Mouse (Mus musculus) heart, postnatal 10 days (tissue): ENCODE data around the gene Btrc. TPM values are rescaled to one million over a fixed set of nuclear protein-coding genes. Genes with fewer than 3 reads are reported as not detected.
A peak's percentile ranks its signal among the peaks of the same experiment; 100 is the strongest.

Source experiments
- DNase-seq, 2 experiments: peaks; one replicate each; pipeline ENCODE4 v3.0.0; 2021
- intact Hi-C: fragments of 180-260 bp; cut with DNase I; formaldehyde crosslinking; loops from one replicate; pipeline ENCODE4 v1.15.1; 2025
- total RNA-seq, 2 experiments: library from RNA; stranded (reverse); gene quantifications; 2 replicates each; pipeline ENCODE4 v1.2.3; 2021

Gene Btrc
- total RNA-seq, 2 experiments from 2014 or later, result 22.6 to 24.9 TPM

DNA sequence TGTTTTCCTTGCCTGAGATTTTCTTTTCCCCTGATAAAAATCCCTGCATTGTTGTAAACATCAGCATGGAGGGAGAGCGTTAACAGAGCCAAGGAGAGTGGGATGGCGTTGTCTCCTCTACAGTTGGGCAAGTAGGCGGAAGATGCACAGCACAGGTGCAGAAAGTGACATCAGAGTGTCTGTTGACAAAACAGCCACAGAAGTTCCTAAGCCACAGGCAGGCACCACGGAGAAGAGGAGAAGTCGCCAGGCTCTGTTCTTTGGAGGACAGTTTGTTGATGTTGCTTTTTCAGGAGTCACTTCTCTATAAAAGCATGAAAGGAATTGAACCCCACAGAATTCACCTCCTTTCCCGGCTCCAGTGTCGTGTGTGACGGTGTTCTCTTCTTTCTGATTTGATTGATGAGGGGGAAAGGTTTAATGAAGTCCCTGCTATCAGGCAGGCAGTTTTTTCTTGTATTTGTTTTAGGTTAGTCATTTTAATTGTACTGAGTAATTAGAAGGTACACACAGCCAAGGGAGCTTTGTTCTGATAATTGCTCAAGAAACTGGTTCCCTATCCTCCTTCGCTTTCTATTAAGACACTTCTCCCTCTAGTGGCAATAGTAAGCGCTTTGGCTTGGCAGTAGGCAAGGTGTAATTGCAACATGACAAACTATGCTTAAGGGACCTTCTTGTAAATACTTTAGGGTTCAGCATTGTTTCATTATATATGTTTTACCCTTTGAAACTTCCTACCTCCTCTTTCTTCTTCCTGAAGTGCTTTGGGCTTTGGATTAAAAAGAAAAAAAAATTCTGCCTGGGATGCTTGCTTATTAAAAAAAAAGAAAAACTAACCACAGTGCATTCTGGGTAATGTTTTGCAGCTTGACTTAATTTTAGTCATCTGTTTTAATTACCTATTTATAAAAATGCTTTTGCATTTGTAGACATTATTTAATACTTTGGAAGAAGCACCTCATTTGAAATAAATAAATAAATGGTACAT lies 97.5 kb downstream of the Btrc start:
- DNase-seq, result peak in 1 of 2 experiments; percentile 41
- intact Hi-C loops, result no loop called here

DNA sequence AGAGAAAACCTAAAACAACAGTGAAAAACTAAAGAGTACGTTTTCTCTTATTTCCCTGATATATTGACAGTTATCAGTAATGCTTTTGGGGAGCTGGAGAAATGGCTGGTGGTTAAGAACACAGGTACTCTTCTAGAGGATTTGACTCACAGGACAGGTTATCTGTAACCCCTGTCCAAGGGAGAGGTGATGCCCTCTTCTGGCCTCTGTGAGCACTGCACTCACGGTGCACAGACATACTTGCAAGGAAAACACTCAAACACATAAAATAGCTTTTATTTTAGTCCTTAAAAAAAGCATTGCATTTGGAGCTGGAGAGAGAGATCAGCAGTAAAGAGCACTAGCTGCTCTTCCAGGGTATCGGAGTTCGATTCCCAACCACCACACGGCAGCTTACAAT lies 106.2 kb downstream of the Btrc start:
- DNase-seq, result no peak
- intact Hi-C loops, result no loop called here

DNA sequence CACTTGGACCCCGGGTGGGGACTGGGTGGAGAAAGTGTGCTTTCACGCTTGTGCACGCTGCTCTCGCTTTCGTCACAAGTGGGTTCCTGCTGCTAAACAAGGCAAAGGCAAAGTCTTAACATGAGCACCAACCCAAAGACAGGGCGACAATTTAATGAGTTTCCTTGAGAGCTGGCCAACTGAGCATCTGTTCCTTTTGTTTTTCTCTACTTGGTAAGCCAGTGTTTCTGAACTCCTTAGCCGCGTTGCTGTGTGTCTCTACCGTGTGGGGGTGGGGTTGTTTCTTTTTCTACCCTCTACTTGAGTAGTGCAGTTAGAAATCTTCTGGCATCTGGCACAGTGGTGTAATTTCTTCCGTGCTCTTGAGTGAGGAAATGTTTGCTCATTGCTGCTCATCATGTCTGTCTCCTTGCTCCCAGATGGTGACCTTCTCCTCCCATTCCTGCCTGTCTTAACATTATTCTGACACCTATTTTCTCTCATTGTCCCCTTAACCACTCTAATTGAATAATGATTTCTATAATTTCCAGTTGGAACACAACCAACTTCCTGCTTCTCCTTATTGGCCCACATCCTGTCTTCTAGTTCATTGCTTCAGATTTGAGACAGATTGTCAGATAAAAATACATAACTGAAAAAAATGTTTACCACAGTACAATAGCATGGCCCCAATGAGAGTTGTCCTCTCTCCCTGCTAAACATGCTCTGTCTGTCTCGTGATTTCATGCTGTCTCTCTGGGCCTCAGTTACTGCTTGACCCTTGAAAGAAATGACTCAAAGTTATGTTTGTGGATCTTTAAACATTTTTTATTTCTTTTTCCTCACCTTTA lies 109.4 kb downstream of the Btrc start:
- DNase-seq, result peak; percentile 19 to 25
- intact Hi-C loops, result no loop called here

DNA sequence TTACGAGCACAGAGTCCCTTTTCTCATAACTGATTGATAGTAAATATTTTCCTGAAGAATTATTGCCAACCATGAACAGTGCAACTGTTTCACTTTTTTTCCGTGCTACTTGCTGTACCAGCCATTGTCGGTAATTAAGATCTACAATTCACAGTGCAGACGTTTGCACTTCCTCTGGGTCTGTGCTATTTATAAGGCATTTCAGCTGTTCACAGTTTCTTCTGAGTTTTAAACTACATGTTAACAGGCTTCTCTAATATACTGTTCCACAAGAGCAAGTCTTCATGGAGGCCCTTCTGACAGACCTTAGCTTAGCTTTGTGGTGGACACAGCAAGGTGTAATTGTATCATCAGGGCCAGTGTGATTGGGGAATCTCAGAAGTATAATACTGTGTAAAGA lies 111.2 kb downstream of the Btrc start:
- intact Hi-C loops, result no loop called here
- DNase-seq, result no peak

DNA sequence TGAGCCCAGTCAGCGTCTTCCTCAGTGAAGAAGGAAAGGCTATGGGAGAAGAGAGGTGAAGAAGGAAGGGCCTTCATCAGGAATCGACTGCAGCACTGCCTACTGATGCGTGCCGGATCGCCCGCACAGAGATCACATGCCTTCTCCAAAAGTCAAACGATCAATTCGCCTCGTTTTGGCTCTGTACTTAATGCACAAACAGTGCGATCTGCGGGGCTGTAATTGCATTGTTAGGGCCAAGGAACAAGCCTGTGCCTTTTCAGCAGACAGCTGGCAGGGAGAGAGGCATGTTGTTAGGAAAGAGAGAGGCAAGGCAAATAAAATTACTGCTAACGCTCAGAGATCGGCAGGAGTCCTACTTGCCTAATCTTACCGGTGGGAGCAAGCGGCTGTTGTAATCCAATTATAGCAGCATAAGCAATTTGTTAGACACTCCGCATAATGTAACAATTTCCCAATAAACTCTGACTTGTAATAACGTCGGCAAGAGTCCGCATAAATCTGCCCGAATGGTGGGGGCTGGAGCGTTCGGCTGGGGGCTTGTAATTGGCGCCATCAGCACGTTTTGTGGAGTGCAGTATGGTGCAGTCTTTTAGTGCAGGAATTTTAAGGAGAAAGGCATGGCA lies 112.5 kb downstream of the Btrc start:
- no peak for DNase-seq
- intact Hi-C loops, result no loop called here

DNA sequence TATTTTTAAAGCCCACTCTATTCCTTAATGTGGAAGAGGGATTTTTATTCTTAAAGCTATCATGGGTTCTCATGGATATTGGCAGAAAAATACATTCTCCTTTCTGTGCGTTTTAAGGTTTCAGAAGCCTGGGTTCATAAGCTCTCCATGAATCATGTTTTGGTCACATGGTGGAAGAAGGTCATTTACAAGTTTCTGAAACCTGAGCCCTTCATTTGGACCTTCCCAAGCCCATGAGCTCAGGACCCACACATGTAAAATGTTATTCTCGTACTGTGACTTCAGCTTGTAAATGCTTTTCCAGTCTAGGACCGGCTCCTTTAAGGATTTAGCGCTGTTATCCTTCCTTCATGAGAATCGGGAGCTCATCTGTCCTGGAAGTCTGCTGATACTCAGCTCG lies 116.0 kb downstream of the Btrc start:
- DNase-seq, result no peak
- intact Hi-C loops, result no loop called here

DNA sequence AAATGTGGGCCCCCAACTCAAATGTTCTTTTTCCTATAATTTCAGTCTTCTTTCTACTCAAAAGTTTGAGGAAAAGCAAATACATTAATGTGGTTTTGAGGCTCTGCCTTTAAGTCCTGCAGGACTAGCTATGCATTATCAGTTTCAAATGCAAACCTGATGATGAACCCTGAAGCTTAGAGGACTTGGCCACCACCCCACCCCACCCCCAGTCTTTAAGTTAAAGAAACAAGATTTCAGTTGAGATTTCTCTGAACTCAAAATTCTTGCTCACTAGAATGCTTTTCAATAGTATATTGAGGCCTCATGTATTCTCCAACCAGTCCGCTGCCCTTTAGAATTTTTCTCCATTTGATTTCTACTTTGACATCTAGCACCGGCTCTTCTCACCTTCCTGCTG lies 117.0 kb downstream of the Btrc start:
- intact Hi-C loops, result no loop called here
- no peak for DNase-seq

DNA sequence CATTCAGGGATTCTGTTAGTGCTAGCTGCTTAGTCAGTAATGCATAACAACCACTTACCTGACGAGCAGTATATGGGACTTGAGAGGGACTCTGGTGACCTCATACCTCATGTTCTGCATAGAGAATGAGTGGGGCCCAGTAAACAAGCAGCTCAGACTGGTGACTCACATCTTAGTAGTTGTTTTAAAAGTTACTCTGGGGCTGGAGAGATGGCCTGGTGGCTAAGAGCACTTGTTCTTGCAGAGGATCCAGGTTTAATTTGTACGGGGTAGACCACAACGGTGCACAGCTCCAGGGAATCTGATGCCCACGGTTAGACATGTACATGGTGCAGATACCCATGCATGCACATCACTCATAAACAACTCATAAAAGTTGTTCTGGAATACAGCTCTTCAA lies 117.4 kb downstream of the Btrc start:
- DNase-seq, result no peak
- intact Hi-C loops, result no loop called here

DNA sequence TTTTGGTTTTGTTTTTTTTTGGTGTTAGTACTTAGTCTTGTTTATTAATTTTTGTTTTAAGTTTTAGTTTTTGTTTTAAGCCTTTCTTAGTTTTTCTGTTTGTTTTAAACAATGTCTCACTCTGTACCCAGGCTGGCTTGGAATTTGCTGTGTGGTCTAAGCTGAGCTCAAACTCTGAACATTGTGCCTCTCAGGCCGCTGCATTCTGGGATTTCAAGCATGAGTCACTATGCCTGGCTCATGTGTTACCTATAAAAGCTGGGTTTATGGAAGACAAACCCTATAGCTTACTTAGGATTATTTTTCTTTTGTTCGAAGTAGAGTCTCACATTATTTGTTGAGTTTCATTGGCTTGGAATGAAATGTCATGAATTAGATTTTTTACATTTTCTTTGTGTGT lies 119.9 kb downstream of the Btrc start:
- intact Hi-C loops, result no loop called here

DNA sequence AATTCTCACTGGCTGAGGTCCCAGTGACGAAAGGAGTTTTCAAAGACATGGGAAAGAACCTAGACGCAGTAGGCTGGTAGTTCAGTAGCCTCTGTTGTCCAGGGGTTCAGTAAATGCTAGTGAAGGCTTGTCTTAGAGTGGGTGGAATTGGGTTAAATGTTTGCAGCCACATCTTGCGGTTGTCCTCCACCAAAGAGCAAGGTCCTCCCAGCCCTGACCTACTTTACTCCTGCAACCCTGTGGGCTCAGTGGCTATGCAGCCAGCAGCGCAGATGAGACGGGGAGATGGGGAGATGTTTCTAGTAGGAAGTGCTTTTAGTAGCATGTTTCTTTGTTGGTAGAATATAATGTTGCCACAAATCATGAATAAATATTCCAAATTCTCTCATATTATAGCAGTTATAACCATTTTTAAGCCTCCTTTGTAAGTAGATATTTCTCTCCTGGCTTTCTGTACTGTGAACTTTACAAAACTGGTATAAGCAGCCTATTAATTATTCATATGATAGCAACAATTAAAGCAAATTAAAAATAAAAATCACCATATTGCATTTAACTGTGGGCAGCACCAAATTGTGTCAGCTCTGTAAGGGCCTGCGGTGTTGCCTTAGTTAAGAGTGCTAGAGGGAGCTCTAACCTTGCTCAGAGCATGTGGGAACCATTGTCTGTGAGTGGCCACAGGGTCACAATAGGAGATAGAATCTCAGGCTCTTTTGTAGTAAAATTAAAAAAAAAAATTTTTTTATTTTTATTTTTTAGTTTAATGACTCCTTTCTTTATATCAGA lies 122.9 kb downstream of the Btrc start:
- intact Hi-C loops, result loop anchor here (2.0 kb wide), 1 partner anchor 58 kb away; no protein-coding TSS in a partner anchor

More for the DNA sequence above, 119.9 kb downstream of the Btrc start:
- DNase-seq, result no peak

DNA sequence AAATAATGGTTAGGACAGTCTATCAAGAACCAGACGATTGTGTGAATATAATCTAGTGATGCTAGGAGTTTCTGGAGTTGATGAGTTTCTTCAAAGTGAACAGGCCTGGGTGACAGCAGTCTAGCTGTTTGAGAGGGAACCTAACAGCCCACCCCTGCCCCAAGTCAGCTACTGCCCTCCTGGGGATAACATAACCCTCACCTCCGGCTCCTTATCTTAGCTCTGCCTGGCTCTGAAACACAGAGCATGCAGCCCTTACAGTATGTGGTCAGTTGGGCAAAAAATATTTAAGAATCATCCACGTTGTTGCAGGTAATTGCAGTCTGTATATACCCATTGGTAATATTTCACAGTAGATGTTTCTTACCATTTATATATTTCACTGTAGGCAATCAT lies 123.5 kb downstream of the Btrc start:
- intact Hi-C loops, result loop anchor here (2.0 kb wide), 1 partner anchor 58 kb away; no protein-coding TSS in a partner anchor
- no peak for DNase-seq

More for the DNA sequence above, 122.9 kb downstream of the Btrc start:
- no peak for DNase-seq

DNA sequence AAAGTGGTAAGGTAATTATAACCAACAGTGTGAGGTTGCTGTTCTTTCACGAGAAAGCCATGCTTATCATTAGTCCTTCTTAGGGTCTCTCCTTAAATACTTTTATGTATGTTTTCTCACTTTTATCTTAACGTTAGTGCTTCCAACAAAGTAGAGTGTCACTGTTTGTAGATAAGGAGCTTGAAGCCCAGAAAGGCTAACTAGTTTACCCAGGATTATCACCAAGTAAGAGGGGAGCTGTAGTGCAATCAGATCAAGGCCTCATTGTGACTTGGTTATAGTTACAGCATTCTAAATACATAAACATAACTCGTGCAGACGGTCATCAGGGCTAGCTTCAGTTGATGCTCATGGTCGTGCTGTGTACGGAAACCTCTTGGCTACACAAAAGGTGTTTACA lies 126.4 kb downstream of the Btrc start:
- no peak for DNase-seq
- intact Hi-C loops, result no loop called here

DNA sequence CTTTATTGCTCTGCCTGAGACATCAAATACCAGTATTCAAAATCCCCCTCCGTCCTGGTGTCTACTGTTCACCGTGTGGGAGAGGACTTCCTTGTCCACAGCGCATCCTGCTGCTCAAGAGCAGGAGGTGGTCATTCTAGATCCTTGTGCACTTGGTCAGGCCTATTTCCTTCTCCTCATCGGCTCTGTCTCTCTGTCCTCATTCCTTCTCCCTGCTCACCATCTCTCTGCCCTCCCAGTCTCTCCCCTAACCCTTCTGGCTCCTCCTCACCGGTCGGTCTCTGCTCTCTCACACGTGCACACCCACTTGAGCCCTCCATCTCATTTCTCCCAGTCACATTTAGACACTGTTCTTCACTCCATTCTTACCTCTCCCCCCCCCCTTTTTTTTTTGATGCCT lies 127.7 kb downstream of the Btrc start:
- DNase-seq, result no peak
- intact Hi-C loops, result no loop called here

DNA sequence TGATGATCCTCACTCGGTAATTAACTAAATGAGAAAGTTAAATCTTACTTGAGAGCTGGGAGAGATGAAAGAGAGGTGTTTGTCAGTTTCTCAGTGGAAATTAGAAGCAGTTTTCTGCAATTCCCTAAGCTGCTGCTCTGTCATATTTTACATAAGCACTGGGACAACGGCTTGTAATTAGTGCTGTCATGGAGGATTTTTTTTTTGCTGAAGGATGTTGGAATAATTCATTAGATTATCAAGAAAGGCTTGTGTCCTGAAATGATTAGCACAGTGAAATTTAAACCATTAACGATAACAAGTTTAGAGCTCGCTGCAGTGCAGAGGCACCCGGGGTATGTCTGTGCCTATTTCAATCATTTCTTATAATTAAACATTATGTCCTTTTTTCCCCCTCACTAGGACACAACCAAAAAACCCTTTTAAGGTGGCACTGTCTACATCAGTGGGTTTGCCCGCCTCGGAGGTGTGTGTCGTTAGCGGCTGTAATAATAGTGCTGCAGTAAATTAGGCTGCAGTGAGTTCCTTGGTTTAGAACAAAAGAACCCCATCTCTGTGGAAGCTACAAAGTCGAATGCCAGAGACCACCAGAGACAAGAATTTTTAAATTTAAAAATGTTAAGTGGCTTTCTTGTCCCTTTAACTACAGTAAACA lies 130.7 kb downstream of the Btrc start:
- DNase-seq, result no peak
- intact Hi-C loops, result no loop called here

DNA sequence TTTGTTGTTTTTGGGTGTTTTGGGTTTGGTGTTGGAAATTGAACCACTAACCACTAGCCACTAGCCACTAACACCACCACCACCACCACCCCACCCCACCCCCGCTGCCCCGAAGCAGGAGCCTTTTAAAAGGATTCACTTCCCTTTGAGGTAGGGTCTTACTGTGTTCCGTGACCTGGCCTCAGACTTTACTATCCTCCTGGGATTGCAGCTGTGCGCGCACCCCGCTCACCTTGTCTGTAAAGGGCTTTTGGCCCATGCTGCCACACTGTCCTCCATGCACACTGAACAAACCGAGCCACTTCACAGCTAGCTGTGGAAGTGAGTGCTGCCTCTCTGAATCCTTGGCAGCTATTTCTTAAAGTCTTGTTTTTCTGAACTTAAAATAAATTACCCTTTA lies 141.9 kb downstream of the Btrc start:
- intact Hi-C loops, result no loop called here
- no peak for DNase-seq

DNA sequence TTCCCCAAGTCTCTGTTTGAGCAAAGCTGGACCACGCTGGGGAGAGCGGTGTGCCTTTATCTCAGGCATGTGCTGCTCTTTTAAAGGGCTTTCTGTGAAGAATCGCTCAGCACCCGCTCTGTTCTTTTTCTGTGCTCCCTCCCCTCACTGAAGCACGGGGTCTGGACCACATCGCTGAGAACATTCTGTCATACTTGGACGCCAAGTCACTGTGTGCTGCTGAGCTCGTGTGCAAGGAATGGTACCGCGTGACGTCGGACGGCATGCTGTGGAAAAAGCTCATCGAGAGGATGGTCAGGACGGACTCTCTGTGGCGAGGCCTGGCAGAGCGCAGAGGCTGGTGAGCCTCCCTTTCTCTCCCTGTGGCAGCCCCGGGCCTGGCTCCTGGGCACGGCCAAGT lies 144.0 kb downstream of the Btrc start:
- DNase-seq, result peak; percentile 45 to 52
- intact Hi-C loops, result no loop called here

DNA sequence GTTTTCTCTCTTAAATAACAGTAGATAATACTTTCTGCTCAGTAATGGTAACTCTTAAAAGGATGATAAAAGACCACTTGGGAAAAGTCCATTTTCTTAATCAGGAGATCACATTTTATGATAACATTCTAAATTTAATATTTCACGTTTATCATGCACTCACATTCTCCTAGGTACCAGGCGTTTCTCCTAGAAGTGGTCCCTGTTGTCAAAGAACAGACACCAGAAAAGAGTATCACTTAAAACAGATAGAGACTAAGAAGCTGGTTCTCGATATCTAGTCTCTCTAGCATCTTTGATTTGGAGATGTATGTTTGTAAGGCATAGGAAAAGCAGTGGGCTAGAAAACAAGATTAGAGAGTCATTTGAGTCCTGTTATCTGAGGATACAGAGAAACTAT lies 147.1 kb downstream of the Btrc start:
- no peak for DNase-seq
- intact Hi-C loops, result no loop called here

DNA sequence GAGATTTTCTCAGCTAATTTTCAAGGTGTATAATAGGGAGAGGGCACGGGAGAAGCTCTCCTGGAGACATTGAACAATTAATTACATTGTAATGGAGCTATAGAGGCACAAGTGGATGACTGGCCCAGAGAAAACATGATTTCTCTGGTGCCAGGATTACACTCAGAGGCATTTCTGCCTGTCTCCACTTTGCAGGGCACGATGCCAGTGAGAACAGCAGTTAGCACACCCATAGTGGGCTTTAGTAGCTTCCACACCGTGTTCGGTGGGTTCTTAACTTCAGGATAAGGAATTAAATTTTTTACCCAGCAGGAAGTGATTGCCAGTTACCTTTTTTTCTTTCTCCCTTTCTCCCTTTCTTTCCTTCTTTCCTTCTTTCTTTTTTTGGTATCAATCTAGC lies 147.9 kb downstream of the Btrc start:
- intact Hi-C loops, result no loop called here

DNA sequence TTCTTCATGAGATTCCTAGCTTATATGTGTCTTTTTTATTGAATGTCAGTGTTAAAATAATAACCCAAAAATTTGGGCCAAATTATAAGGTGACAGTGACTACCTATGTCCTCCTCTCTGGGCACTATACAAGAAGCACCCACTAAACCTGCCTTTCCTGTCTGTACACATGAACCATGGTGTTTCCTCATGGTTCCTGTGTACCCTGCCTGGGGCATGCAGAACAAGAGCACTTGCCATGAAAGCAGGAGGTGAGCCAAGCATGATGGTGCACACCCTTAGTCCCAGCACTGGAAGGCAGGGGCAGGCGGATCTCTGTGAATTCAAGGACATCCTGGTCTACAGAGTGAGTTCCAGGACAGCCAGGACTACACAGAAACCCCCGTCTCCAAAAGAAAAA lies 151.8 kb downstream of the Btrc start:
- DNase-seq, result no peak
- intact Hi-C loops, result no loop called here

More for the DNA sequence above, 147.9 kb downstream of the Btrc start:
- no peak for DNase-seq

DNA sequence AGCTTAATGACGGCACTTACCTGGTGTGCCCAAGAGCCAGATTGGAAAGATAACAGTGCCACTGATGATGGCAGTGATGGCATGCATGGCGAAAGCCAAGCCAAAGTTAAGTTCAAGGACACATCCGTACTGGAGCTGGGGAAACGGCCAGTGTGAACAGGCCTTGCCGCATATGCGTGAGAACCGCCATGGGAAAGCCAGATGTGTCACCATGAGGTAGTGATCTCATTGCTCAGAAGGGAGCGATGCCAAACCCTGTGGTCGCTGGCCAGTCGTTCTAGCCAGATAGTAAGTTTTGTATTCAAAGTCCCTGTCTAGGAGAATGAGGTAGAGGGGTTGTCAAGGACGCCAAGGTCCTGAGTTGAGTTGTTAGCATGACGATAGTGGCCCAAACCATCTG lies 152.7 kb downstream of the Btrc start:
- no peak for DNase-seq
- intact Hi-C loops, result no loop called here
